Mouse (Mus musculus): ENCODE measurements around the gene Babam2. TPM values are rescaled to one million over a fixed set of nuclear protein-coding genes. Genes with fewer than 3 reads are reported as not detected.

Babam2 gene
- total and polyA plus RNA-seq, 3 experiments, result 25.2 to 32.9 (median 28.4) TPM

- intact Hi-C loops (cut with DNase I), result no loop called here
- no peak for DNase-seq
- no peak overlapping the region for H3K27ac ChIP-seq
- no peak overlapping the region for H3K4me3 ChIP-seq
- H3K27me3 ChIP-seq (ENCODE audit: control insufficient read depth, insufficient read depth, low read length), result no peaks in the 10 kb centered on the region
- TF ChIP-seq POLR2A (IDR thresholded peaks at IDR 0.05; ENCODE audit: insufficient read depth, low read depth, low read length) (no peak), EP300 (IDR thresholded peaks at IDR 0.05; ENCODE audit: insufficient read depth, low read depth, low read length) (no peak), CTCF (IDR thresholded peaks at IDR 0.05) (no peak)
- no peaks in the 10 kb centered on the region for H3K79me2 ChIP-seq (replicated peaks; ENCODE audit: control insufficient read depth, insufficient read depth, low read length)
- no peak overlapping the region for H3K9ac ChIP-seq (ENCODE audit: low read depth, low read length)
- peaks cover 3% of the 10 kb centered on the region for H3K4me1 ChIP-seq (ENCODE audit: control insufficient read depth, insufficient read depth, low read length)
- WGBS, result 95% methylated on average over 4 of the region's 4 CpGs
- no peaks in the 10 kb centered on the region; the same call in 1 of the 2 replicates for H3K36me3 ChIP-seq (ENCODE audit: control insufficient read depth, insufficient read depth, low read length)
These were observed 253.0 kb downstream of the Babam2 start for GRCm38 (mm10) chr5:31950532-31950931.

DNA sequence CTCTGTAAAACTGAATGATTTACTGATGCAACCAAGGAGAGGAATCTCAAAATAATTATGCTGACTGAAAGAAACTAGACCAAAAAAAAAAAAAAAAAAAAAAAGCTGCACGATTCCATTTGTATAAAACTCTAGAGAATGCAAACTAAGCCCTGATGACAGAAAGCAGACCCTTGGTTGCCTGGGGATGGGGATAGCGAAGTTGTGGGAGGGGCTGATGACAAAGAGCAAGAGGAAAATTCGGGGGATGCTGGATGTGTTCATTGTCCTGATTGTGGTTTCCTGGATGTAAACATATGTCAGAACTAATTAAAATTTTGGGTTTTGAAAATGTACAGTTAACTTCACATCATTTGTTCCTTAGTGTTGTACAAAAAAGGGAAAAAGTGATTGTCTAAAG lies 257.7 kb downstream of the Babam2 start:
- intact Hi-C loops (cut with DNase I), result no loop called here
- no peaks in the 10 kb centered on the region for H3K36me3 ChIP-seq (ENCODE audit: control insufficient read depth, insufficient read depth, low read length)
- 80% methylated on average over 3 of the region's 3 CpGs for WGBS
- H3K9ac ChIP-seq (ENCODE audit: low read depth, low read length), result no peak overlapping the region
- TF ChIP-seq CTCF (IDR thresholded peaks at IDR 0.05), result no peak
- TF ChIP-seq EP300 (IDR thresholded peaks at IDR 0.05; ENCODE audit: insufficient read depth, low read depth, low read length), result no peak
- no peak for TF ChIP-seq POLR2A (IDR thresholded peaks at IDR 0.05; ENCODE audit: insufficient read depth, low read depth, low read length)
- H3K4me3 ChIP-seq, result no peak overlapping the region
- H3K27ac ChIP-seq, result no peak overlapping the region
- no peak for DNase-seq
- no peaks in the 10 kb centered on the region for H3K27me3 ChIP-seq (ENCODE audit: control insufficient read depth, insufficient read depth, low read length)
- H3K4me1 ChIP-seq (ENCODE audit: control insufficient read depth, insufficient read depth, low read length), result no peaks in the 10 kb centered on the region
- H3K79me2 ChIP-seq (replicated peaks; ENCODE audit: control insufficient read depth, insufficient read depth, low read length), result no peaks in the 10 kb centered on the region

DNA sequence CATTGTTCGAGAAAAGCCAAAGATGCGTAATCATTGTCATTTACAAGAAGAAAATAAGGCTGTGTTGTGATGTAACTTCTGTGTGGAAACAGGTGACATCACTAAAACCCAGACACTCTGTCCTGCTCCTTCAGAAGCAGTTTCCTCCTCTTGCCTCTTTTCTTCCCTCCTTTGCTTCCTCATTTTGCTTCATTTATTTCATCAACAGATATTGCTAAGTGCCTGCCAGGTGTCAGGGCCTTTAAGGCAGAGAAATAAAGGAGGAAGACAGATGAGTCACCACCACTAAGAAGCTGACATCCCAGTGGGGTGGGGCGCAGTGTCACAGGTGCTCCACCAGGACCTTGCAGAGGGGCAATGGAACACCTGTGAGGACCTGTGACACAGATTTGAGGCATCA lies 258.9 kb downstream of the Babam2 start:
- TF ChIP-seq POLR2A (IDR thresholded peaks at IDR 0.05; ENCODE audit: insufficient read depth, low read depth, low read length) (no peak), CTCF (IDR thresholded peaks at IDR 0.05) (no peak), EP300 (IDR thresholded peaks at IDR 0.05; ENCODE audit: insufficient read depth, low read depth, low read length) (no peak)
- Histone ChIP-seq H3K27me3 (ENCODE audit: control insufficient read depth, insufficient read depth, low read length) (no peaks in the 10 kb centered on the region), H3K27ac (no peak overlapping the region), H3K36me3 (ENCODE audit: control insufficient read depth, insufficient read depth, low read length) (no peaks in the 10 kb centered on the region), H3K9ac (ENCODE audit: low read depth, low read length) (no peak overlapping the region), H3K4me3 (no peak overlapping the region), H3K4me1 (ENCODE audit: control insufficient read depth, insufficient read depth, low read length) (no peaks in the 10 kb centered on the region), H3K79me2 (replicated peaks; ENCODE audit: control insufficient read depth, insufficient read depth, low read length) (no peaks in the 10 kb centered on the region)
- no peak for DNase-seq
- 95% methylated on average over 3 of the region's 3 CpGs for WGBS
- intact Hi-C loops (cut with DNase I), result no loop called here

DNA sequence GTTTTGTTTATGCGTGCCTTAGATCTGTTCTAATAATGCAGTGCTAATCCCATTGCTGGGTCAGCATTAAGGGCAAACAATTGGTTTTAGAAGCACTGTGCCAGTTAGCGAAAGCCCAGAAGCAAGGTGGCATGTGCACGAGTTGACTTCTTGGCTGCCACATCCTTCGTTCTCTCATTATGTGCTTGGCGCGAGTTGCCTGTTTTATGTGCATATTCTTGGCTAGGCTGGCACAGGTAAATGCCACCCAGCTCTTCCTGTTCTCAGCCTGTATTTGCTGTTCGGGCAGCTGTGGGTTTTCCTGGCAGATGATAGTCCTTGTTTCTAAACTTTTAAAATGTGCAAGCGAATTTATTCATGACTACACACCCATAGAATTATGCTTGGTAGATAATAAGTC lies 262.4 kb downstream of the Babam2 start:
- intact Hi-C loops (cut with DNase I), result no loop called here
- Histone ChIP-seq H3K9ac (ENCODE audit: low read depth, low read length) (no peak overlapping the region), H3K27ac (no peak overlapping the region), H3K36me3 (ENCODE audit: control insufficient read depth, insufficient read depth, low read length) (no peaks in the 10 kb centered on the region; the same call in 1 of the 2 replicates), H3K4me3 (no peak overlapping the region), H3K27me3 (ENCODE audit: control insufficient read depth, insufficient read depth, low read length) (no peaks in the 10 kb centered on the region), H3K4me1 (ENCODE audit: control insufficient read depth, insufficient read depth, low read length) (no peaks in the 10 kb centered on the region; the same call in 1 of the 2 replicates), H3K79me2 (replicated peaks; ENCODE audit: control insufficient read depth, insufficient read depth, low read length) (no peaks in the 10 kb centered on the region)
- no peak for TF ChIP-seq CTCF (IDR thresholded peaks at IDR 0.05)
- TF ChIP-seq POLR2A (IDR thresholded peaks at IDR 0.05; ENCODE audit: insufficient read depth, low read depth, low read length), result no peak
- no peak for TF ChIP-seq EP300 (IDR thresholded peaks at IDR 0.05; ENCODE audit: insufficient read depth, low read depth, low read length)
- 78% methylated on average over 8 of the region's 8 CpGs for WGBS
- DNase-seq, result no peak

DNA sequence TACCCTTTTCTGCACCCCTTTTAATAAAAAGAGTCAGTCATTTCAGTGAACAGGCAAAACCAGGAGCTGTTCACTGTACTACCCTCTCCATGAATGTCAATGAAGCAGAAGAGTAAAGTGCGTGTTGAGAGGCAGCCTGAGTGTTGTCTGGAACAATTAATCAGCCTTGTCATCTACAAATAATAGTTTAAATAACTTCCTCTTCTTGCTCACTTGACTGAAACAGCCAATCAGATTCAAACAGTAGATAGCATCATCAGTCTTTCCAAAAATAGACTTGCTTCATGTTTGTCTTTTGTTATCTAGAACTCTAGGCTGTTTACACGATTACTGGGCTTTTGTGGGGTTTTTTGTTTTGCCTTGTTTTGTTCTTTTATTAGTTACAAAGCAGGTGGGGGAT lies 263.9 kb downstream of the Babam2 start:
- DNase-seq, result no peak
- intact Hi-C loops (cut with DNase I), result no loop called here
- WGBS, result 32% methylated on average over 2 of the region's 2 CpGs
- H3K27ac ChIP-seq, result no peak overlapping the region
- H3K36me3 ChIP-seq (ENCODE audit: control insufficient read depth, insufficient read depth, low read length), result no peaks in the 10 kb centered on the region; the same call in 1 of the 2 replicates
- no peak overlapping the region for H3K9ac ChIP-seq (ENCODE audit: low read depth, low read length)
- H3K27me3 ChIP-seq (ENCODE audit: control insufficient read depth, insufficient read depth, low read length), result no peaks in the 10 kb centered on the region
- H3K79me2 ChIP-seq (replicated peaks; ENCODE audit: control insufficient read depth, insufficient read depth, low read length), result no peaks in the 10 kb centered on the region
- no peaks in the 10 kb centered on the region; the same call in 1 of the 2 replicates for H3K4me1 ChIP-seq (ENCODE audit: control insufficient read depth, insufficient read depth, low read length)
- H3K4me3 ChIP-seq, result no peak overlapping the region
- TF ChIP-seq POLR2A (IDR thresholded peaks at IDR 0.05; ENCODE audit: insufficient read depth, low read depth, low read length) (no peak), CTCF (IDR thresholded peaks at IDR 0.05) (no peak), EP300 (IDR thresholded peaks at IDR 0.05; ENCODE audit: insufficient read depth, low read depth, low read length) (no peak)

GRCm38 (mm10) chr5:31962346-31962745 lies 264.9 kb downstream of the Babam2 start:
- 88% methylated on average over 3 of the region's 3 CpGs for WGBS
- no peaks in the 10 kb centered on the region for H3K79me2 ChIP-seq (replicated peaks; ENCODE audit: control insufficient read depth, insufficient read depth, low read length)
- H3K36me3 ChIP-seq (ENCODE audit: control insufficient read depth, insufficient read depth, low read length), result no peaks in the 10 kb centered on the region; the same call in 1 of the 2 replicates
- H3K4me3 ChIP-seq, result no peak overlapping the region
- no peaks in the 10 kb centered on the region for H3K27me3 ChIP-seq (ENCODE audit: control insufficient read depth, insufficient read depth, low read length)
- no peak overlapping the region for H3K27ac ChIP-seq
- H3K4me1 ChIP-seq (ENCODE audit: control insufficient read depth, insufficient read depth, low read length), result peaks cover 3% of the 10 kb centered on the region
- intact Hi-C loops (cut with DNase I), result no loop called here
- H3K9ac ChIP-seq (ENCODE audit: low read depth, low read length), result no peak overlapping the region
- DNase-seq, result no peak
- TF ChIP-seq CTCF (IDR thresholded peaks at IDR 0.05) (no peak), EP300 (IDR thresholded peaks at IDR 0.05; ENCODE audit: insufficient read depth, low read depth, low read length) (no peak), POLR2A (IDR thresholded peaks at IDR 0.05; ENCODE audit: insufficient read depth, low read depth, low read length) (no peak)
